Mouse (Mus musculus) lung, embryonic 16.5 days (tissue): Measurements from ENCODE around the gene Mapkbp1. TPM values are rescaled to one million over a fixed set of nuclear protein-coding genes. Genes with fewer than 3 reads are reported as not detected.
A peak's percentile ranks its signal among the peaks of the same experiment; 100 is the strongest.

Experiments used
- ATAC-seq: fragments of 200-750 bp; cut with Nextera tagmentation; 2 replicates; pipeline ENCODE4 v1.8.0; 2017; ENCODE audit warnings: low read depth, mild to moderate bottlenecking, moderate library complexity
- H3K27ac ChIP-seq: fragments of 300-500 bp; sonication (generic); 2 replicates; pipeline ENCODE4 v1.5.1; 2014; ENCODE audit warnings: mild to moderate bottlenecking, control low read depth, low read length
- H3K27me3 ChIP-seq: fragments of 300-500 bp; sonication (generic); 2 replicates; pipeline ENCODE4 v1.6.1; 2014; ENCODE audit warnings: low read depth, low read length, mixed read lengths; ENCODE audit not compliant: control insufficient read depth, insufficient read depth
- H3K36me3 ChIP-seq: fragments of 300-500 bp; sonication (generic); 2 replicates; pipeline ENCODE4 v1.6.1; 2014; ENCODE audit warnings: low read length; ENCODE audit not compliant: control insufficient read depth, insufficient read depth
- H3K4me1 ChIP-seq: fragments of 300-500 bp; sonication (generic); replicated peaks from 2 replicates; pipeline ENCODE4 v1.6.1; 2014; ENCODE audit warnings: low read length, mixed read lengths; ENCODE audit not compliant: control insufficient read depth, insufficient read depth
- H3K4me2 ChIP-seq: fragments of 300-500 bp; sonication (generic); 2 replicates; pipeline ENCODE4 v1.6.1; 2014; ENCODE audit warnings: low read depth, low read length, control low read depth
- H3K4me3 ChIP-seq: fragments of 300-500 bp; sonication (generic); 2 replicates; pipeline ENCODE4 v1.5.1; 2014; ENCODE audit warnings: mild to moderate bottlenecking, low read length, control low read depth
- H3K9ac ChIP-seq: fragments of 300-500 bp; sonication (generic); 2 replicates; pipeline ENCODE4 v1.6.1; 2014; ENCODE audit warnings: low read length, control low read depth
- H3K9me3 ChIP-seq: fragments of 300-500 bp; sonication (generic); 2 replicates; pipeline ENCODE4 v1.6.1; 2016; ENCODE audit warnings: low read length; ENCODE audit not compliant: control insufficient read depth
- WGBS: fragments of 180-500 bp; shearing (Covaris S2); extraction: QIAGEN DNeasy Blood & Tissue Kit; methylation state at CpG from one replicate; pipeline ENCODE4 v1.1.7; 2014; 5-methylcytosine and 5-hydroxymethylcytosine counted together
- polyA plus RNA-seq: library from polyadenylated mRNA; unstranded; fragments of >200 nt; fragmentation: Nextera tagmentation; extraction: Ambion mirVana; gene quantifications from 2 replicates; pipeline ENCODE4 v1.2.1, GENCODE M21; 2015

Mapkbp1 gene
- 3.4 and 3.5 TPM in 2 replicates for polyA plus RNA-seq

GRCm38 (mm10) chr2:119972537-119972879 is at the start of gene Mapkbp1:
TSS of gene Mapkbp1 (plus strand) at chr2:119972699.
- peak; percentile 69 for ATAC-seq
- H3K4me3 ChIP-seq: peak within 1 kb of the TSS; percentile 75
- under 1% methylated on average over 19 of the region's 19 CpGs for WGBS

GRCm38 (mm10) chr2:119970571-119970970 is 1.9 kb upstream of the Mapkbp1 start:
- Histone ChIP-seq H3K9me3 (no peaks in the 10 kb centered on the region), H3K4me1 (peaks cover 12% of the 10 kb centered on the region), H3K36me3 (peaks cover 3% of the 10 kb centered on the region; the same call in 1 of the 2 replicates), H3K27ac (no peak overlapping the region), H3K4me3 (no peak overlapping the region), H3K4me2 (no peak overlapping the region), H3K9ac (no peak overlapping the region), H3K27me3 (no peaks in the 10 kb centered on the region)
- no peak for ATAC-seq
- 34% methylated on average over 9 of the region's 9 CpGs for WGBS

More at GRCm38 (mm10) chr2:119972537-119972879, at the start of gene Mapkbp1:
- Histone ChIP-seq H3K4me2 (peak within 1 kb of the TSS; percentile 78), H3K4me1 (peaks cover 12% of the 10 kb centered on the region), H3K36me3 (no peaks in the 10 kb centered on the region), H3K27me3 (no peaks in the 10 kb centered on the region), H3K9me3 (no peaks in the 10 kb centered on the region), H3K9ac (peak within 1 kb of the TSS; percentile 83), H3K27ac (peak within 1 kb of the TSS; percentile 72)

GRCm38 (mm10) chr2:119971316-119971715 is 1.2 kb upstream of the Mapkbp1 start:
- peak overlapping the region; percentile 75 for H3K4me3 ChIP-seq
- ATAC-seq: no peak

GRCm38 (mm10) chr2:119971837-119972536 is 512 bp upstream of the Mapkbp1 start:
- Histone ChIP-seq H3K4me3 (peak overlapping the region; percentile 75), H3K4me1 (peaks cover 12% of the 10 kb centered on the region), H3K9me3 (no peaks in the 10 kb centered on the region), H3K27ac (peak overlapping the region; percentile 72), H3K4me2 (peak overlapping the region; percentile 78), H3K9ac (peak overlapping the region; percentile 83), H3K36me3 (no peaks in the 10 kb centered on the region), H3K27me3 (no peaks in the 10 kb centered on the region)
- 2% methylated on average over 32 of the region's 32 CpGs for WGBS
- peak; percentile 99 for ATAC-seq

More at GRCm38 (mm10) chr2:119971316-119971715, 1.2 kb upstream of the Mapkbp1 start:
- 0 out of 2 replicates have a peak overlapping the region, but pooled peaks have one; percentile 15 for H3K9ac ChIP-seq
- H3K27ac ChIP-seq: peak overlapping the region; percentile 12
- peaks cover 12% of the 10 kb centered on the region for H3K4me1 ChIP-seq
- WGBS: 73% methylated on average over 3 of the region's 3 CpGs
- H3K9me3 ChIP-seq: no peaks in the 10 kb centered on the region
- no peaks in the 10 kb centered on the region for H3K36me3 ChIP-seq
- H3K27me3 ChIP-seq: no peaks in the 10 kb centered on the region
- peak overlapping the region; percentile 42 for H3K4me2 ChIP-seq

GRCm38 (mm10) chr2:119980343-119980986 is 8.0 kb downstream of the Mapkbp1 start:
- Histone ChIP-seq H3K36me3 (no peaks in the 10 kb centered on the region), H3K4me2 (no peak overlapping the region), H3K4me1 (no peaks in the 10 kb centered on the region; the same call in 1 of the 2 replicates), H3K4me3 (no peak overlapping the region), H3K9me3 (no peaks in the 10 kb centered on the region), H3K9ac (no peak overlapping the region), H3K27ac (no peak overlapping the region), H3K27me3 (no peaks in the 10 kb centered on the region)
- ATAC-seq: no peak
- WGBS: 73% methylated on average over 7 of the region's 7 CpGs

- H3K4me2 ChIP-seq: no peak overlapping the region
- WGBS: 85% methylated on average over 2 of the region's 2 CpGs
- ATAC-seq: no peak
- H3K36me3 ChIP-seq: no peaks in the 10 kb centered on the region
- H3K4me3 ChIP-seq: no peak overlapping the region
- no peak overlapping the region for H3K9ac ChIP-seq
- H3K9me3 ChIP-seq: no peaks in the 10 kb centered on the region
- H3K27me3 ChIP-seq: no peaks in the 10 kb centered on the region
- no peak overlapping the region for H3K27ac ChIP-seq
- H3K4me1 ChIP-seq: peaks cover 5% of the 10 kb centered on the region
These were observed 9.1 kb downstream of the Mapkbp1 start for GRCm38 (mm10) chr2:119981631-119982030.

GRCm38 (mm10) chr2:119985871-119986270 is 13.4 kb downstream of the Mapkbp1 start:
- peak; percentile 93 for ATAC-seq
- Histone ChIP-seq H3K36me3 (no peaks in the 10 kb centered on the region), H3K27me3 (no peaks in the 10 kb centered on the region), H3K4me3 (no peak overlapping the region), H3K4me1 (peaks cover 5% of the 10 kb centered on the region), H3K27ac (peak overlapping the region; percentile 85), H3K9me3 (no peaks in the 10 kb centered on the region), H3K4me2 (no peak overlapping the region; the same call in 1 of the 2 replicates), H3K9ac (no peak overlapping the region)
- 55% methylated on average over 8 of the region's 8 CpGs for WGBS

- Histone ChIP-seq H3K27me3 (no peaks in the 10 kb centered on the region), H3K9ac (no peak overlapping the region), H3K27ac (peak overlapping the region; percentile 85), H3K36me3 (no peaks in the 10 kb centered on the region), H3K4me2 (peak overlapping the region; percentile 18), H3K4me1 (peaks cover 5% of the 10 kb centered on the region), H3K9me3 (no peaks in the 10 kb centered on the region), H3K4me3 (no peak overlapping the region)
- ATAC-seq: peak; percentile 42; the same call in 1 of the 2 replicates
- 62% methylated on average over 6 of the region's 6 CpGs for WGBS
These were observed 13.9 kb downstream of the Mapkbp1 start for GRCm38 (mm10) chr2:119986369-119986768.

GRCm38 (mm10) chr2:119987441-119987840 is 14.9 kb downstream of the Mapkbp1 start:
- H3K4me2 ChIP-seq: no peak overlapping the region
- 84% methylated on average over 2 of the region's 2 CpGs for WGBS
- H3K9ac ChIP-seq: no peak overlapping the region
- H3K4me3 ChIP-seq: no peak overlapping the region
- no peaks in the 10 kb centered on the region for H3K27me3 ChIP-seq
- peak; percentile 64 for ATAC-seq
- no peaks in the 10 kb centered on the region for H3K36me3 ChIP-seq
- H3K4me1 ChIP-seq: peaks cover 5% of the 10 kb centered on the region
- no peaks in the 10 kb centered on the region for H3K9me3 ChIP-seq
- H3K27ac ChIP-seq: no peak overlapping the region
